Mouse (Mus musculus): ENCODE measurements at regions not wholly inside any gene's neighbourhood (a gene's known extent, or its start where the extent isn't known, plus 50 kb on each side); places are given as distances from the start of the nearest gene placed in this dataset.
A peak's percentile ranks its signal among the peaks of the same experiment; 100 is the strongest.

GRCm38 (mm10) chr4:95348405-95349123 is 208.7 kb upstream of the Fggy start:
- TF ChIP-seq CTCF (IDR thresholded peaks at IDR 0.05; ENCODE audit: low read depth) = no peak
- H3K27me3 ChIP-seq (ENCODE audit: insufficient read depth, low read length) = no peaks in the 10 kb centered on the region
- no peaks in the 10 kb centered on the region for H3K9me3 ChIP-seq (replicated peaks; ENCODE audit: low read length)
- DNase-seq (ENCODE audit: low spot score) = no peak
- H3K4me3 ChIP-seq (replicated peaks; ENCODE audit: low read depth, low read length) = no peak overlapping the region
- H3K36me3 ChIP-seq (ENCODE audit: insufficient read depth, low read length) = no peaks in the 10 kb centered on the region
- no peak overlapping the region for H3K4me2 ChIP-seq (ENCODE audit: low read length)
- peaks cover 3% of the 10 kb centered on the region; the same call in 1 of the 2 replicates for H3K4me1 ChIP-seq (replicated peaks; ENCODE audit: insufficient read depth, low read length)
- WGBS = 73% methylated on average over 4 of the region's 4 CpGs
- H3K9ac ChIP-seq (ENCODE audit: low read depth, low read length) = no peak overlapping the region
- ATAC-seq (replicated peaks; ENCODE audit: low FRiP score, low read depth) = no peak
- no peak overlapping the region for H3K27ac ChIP-seq

- Histone ChIP-seq H3K27ac (peak overlapping the region; percentile 77), H3K4me1 (replicated peaks; ENCODE audit: insufficient read depth, low read length) (peaks cover 3% of the 10 kb centered on the region; the same call in 1 of the 2 replicates), H3K9me3 (replicated peaks; ENCODE audit: low read length) (no peaks in the 10 kb centered on the region), H3K9ac (ENCODE audit: low read depth, low read length) (no peak overlapping the region), H3K4me3 (replicated peaks; ENCODE audit: low read depth, low read length) (no peak overlapping the region), H3K27me3 (ENCODE audit: insufficient read depth, low read length) (no peaks in the 10 kb centered on the region), H3K4me2 (ENCODE audit: low read length) (no peak overlapping the region), H3K36me3 (ENCODE audit: insufficient read depth, low read length) (no peaks in the 10 kb centered on the region)
- 45% methylated on average over 7 of the region's 7 CpGs for WGBS
- ATAC-seq (replicated peaks; ENCODE audit: low FRiP score, low read depth) = peak; percentile 33; the same call in 1 of the 2 replicates
- peak; percentile 73 for DNase-seq (ENCODE audit: low spot score)
- TF ChIP-seq CTCF (IDR thresholded peaks at IDR 0.05; ENCODE audit: low read depth) = no peak
These were observed 203.4 kb upstream of the Fggy start for GRCm38 (mm10) chr4:95353894-95354319.

GRCm38 (mm10) chr4:95358674-95359073 is 198.6 kb upstream of the Fggy start:
- H3K27me3 ChIP-seq (ENCODE audit: insufficient read depth, low read length) = no peaks in the 10 kb centered on the region
- H3K4me3 ChIP-seq (replicated peaks; ENCODE audit: low read depth, low read length) = no peak overlapping the region
- H3K4me1 ChIP-seq (replicated peaks; ENCODE audit: insufficient read depth, low read length) = no peaks in the 10 kb centered on the region
- 54% methylated on average over 2 of the region's 2 CpGs for WGBS
- H3K27ac ChIP-seq = no peak overlapping the region
- DNase-seq (ENCODE audit: low spot score) (no peak), ATAC-seq (replicated peaks; ENCODE audit: low FRiP score, low read depth) (no peak)
- peak; percentile 17; the same call in 1 of the 2 replicates for TF ChIP-seq CTCF (IDR thresholded peaks at IDR 0.05; ENCODE audit: low read depth)
- H3K36me3 ChIP-seq (ENCODE audit: insufficient read depth, low read length) = no peaks in the 10 kb centered on the region
- no peak overlapping the region for H3K9ac ChIP-seq (ENCODE audit: low read depth, low read length)
- H3K4me2 ChIP-seq (ENCODE audit: low read length) = no peak overlapping the region
- H3K9me3 ChIP-seq (replicated peaks; ENCODE audit: low read length) = no peaks in the 10 kb centered on the region

GRCm38 (mm10) chr4:95360336-95360967 is 196.9 kb upstream of the Fggy start:
- Histone ChIP-seq H3K9ac (ENCODE audit: low read depth, low read length) (no peak overlapping the region), H3K4me2 (ENCODE audit: low read length) (no peak overlapping the region), H3K4me3 (replicated peaks; ENCODE audit: low read depth, low read length) (no peak overlapping the region), H3K27me3 (ENCODE audit: insufficient read depth, low read length) (no peaks in the 10 kb centered on the region), H3K36me3 (ENCODE audit: insufficient read depth, low read length) (no peaks in the 10 kb centered on the region), H3K9me3 (replicated peaks; ENCODE audit: low read length) (no peaks in the 10 kb centered on the region), H3K27ac (no peak overlapping the region), H3K4me1 (replicated peaks; ENCODE audit: insufficient read depth, low read length) (no peaks in the 10 kb centered on the region)
- no peak for DNase-seq (ENCODE audit: low spot score)
- WGBS = 77% methylated on average over 3 of the region's 3 CpGs
- ATAC-seq (replicated peaks; ENCODE audit: low FRiP score, low read depth) = no peak
- TF ChIP-seq CTCF (IDR thresholded peaks at IDR 0.05; ENCODE audit: low read depth) = no peak

GRCm38 (mm10) chr4:95364376-95365082 is 192.8 kb upstream of the Fggy start:
- H3K9ac ChIP-seq (ENCODE audit: low read depth, low read length) = no peak overlapping the region
- no peak overlapping the region for H3K4me2 ChIP-seq (ENCODE audit: low read length)
- 93% methylated on average over 4 of the region's 4 CpGs for WGBS
- H3K4me3 ChIP-seq (replicated peaks; ENCODE audit: low read depth, low read length) = no peak overlapping the region
- no peaks in the 10 kb centered on the region for H3K27me3 ChIP-seq (ENCODE audit: insufficient read depth, low read length)
- no peaks in the 10 kb centered on the region for H3K4me1 ChIP-seq (replicated peaks; ENCODE audit: insufficient read depth, low read length)
- no peaks in the 10 kb centered on the region for H3K36me3 ChIP-seq (ENCODE audit: insufficient read depth, low read length)
- no peak for TF ChIP-seq CTCF (IDR thresholded peaks at IDR 0.05; ENCODE audit: low read depth)
- DNase-seq (ENCODE audit: low spot score) = no peak
- no peak for ATAC-seq (replicated peaks; ENCODE audit: low FRiP score, low read depth)
- H3K9me3 ChIP-seq (replicated peaks; ENCODE audit: low read length) = no peaks in the 10 kb centered on the region
- no peak overlapping the region for H3K27ac ChIP-seq

GRCm38 (mm10) chr4:95376386-95376785 is 180.9 kb upstream of the Fggy start:
- 51% methylated on average over 5 of the region's 5 CpGs for WGBS
- no peak overlapping the region for H3K4me2 ChIP-seq (ENCODE audit: low read length)
- no peak overlapping the region for H3K9ac ChIP-seq (ENCODE audit: low read depth, low read length)
- TF ChIP-seq CTCF (IDR thresholded peaks at IDR 0.05; ENCODE audit: low read depth) = no peak
- DNase-seq (ENCODE audit: low spot score) (no peak), ATAC-seq (replicated peaks; ENCODE audit: low FRiP score, low read depth) (no peak)
- H3K4me3 ChIP-seq (replicated peaks; ENCODE audit: low read depth, low read length) = no peak overlapping the region
- H3K4me1 ChIP-seq (replicated peaks; ENCODE audit: insufficient read depth, low read length) = no peaks in the 10 kb centered on the region
- no peak overlapping the region for H3K27ac ChIP-seq
- H3K36me3 ChIP-seq (ENCODE audit: insufficient read depth, low read length) = no peaks in the 10 kb centered on the region
- no peaks in the 10 kb centered on the region for H3K27me3 ChIP-seq (ENCODE audit: insufficient read depth, low read length)
- no peaks in the 10 kb centered on the region for H3K9me3 ChIP-seq (replicated peaks; ENCODE audit: low read length)
